Mouse (Mus musculus): ENCODE results near the gene Zfp454. TPM values are rescaled to one million over a fixed set of nuclear protein-coding genes. Genes with fewer than 3 reads are reported as not detected.

Zfp454 gene
- polyA plus RNA-seq, 1 experiment from 2014 or later, result 8.9 TPM

- no peak overlapping the region for H3K4me2 ChIP-seq
- DNase-seq (no peak), ATAC-seq (ENCODE audit: insufficient read depth) (no peak)
- H3K27me3 ChIP-seq (ENCODE audit: insufficient read depth, low read length), result peaks cover 35% of the 10 kb centered on the region
- no peaks in the 10 kb centered on the region; the same call in 1 of the 2 replicates for H3K4me1 ChIP-seq (ENCODE audit: insufficient read depth)
- H3K36me3 ChIP-seq (ENCODE audit: insufficient read depth), result no peaks in the 10 kb centered on the region
- H3K9ac ChIP-seq, result no peak overlapping the region
- no peak for TF ChIP-seq CTCF (IDR thresholded peaks at IDR 0.05; ENCODE audit: low read depth)
- H3K27ac ChIP-seq (ENCODE audit: low read depth), result no peak overlapping the region
- no peaks in the 10 kb centered on the region for H3K9me3 ChIP-seq (ENCODE audit: low read depth, low read length)
- WGBS, result 85% methylated on average over 3 of the region's 3 CpGs
- H3K4me3 ChIP-seq (ENCODE audit: low read depth, low read length), result no peak overlapping the region
Measured at GRCm38 (mm10) chr11:50845951-50846350, 41.5 kb downstream of the Zfp454 start.

DNA sequence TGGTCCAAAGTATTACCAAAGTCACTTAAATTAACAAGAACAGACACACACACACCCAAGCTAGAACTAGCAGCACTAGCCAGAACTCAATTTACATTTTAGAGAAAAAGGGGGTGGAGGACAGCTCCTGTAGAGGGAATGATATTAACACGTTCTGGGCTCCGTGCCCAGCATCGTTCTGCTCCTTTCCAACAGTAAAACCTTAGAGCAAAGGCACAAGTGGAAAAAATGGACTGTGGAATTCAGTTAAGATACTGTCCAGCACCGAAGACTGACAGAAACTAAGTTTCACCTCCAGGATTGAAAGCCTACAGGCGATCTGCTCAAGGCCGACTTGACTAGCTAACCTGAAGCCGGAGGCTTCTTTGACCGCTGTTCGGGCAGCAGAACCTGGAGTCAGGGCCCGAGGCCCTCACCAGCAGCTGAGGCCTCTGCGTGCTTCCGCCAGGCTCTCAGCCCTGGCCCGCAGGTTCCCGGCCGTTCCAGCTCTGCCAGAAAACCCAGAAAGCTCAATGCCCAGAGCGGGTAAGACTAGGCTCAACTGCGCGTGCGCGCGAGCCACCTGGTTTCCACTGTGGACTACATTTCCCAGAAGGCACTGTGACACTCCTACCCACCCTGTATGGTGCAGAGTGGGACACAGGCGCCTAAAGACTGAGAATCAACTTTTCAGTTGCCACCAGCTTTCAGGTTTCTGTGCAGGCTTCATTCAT lies 46.3 kb downstream of the Zfp454 start, which contains the start of gene Zfp879:
Zfp879 (minus strand) TSS at position 530 of the 713 bp plus-strand sequence.
- H3K4me3 ChIP-seq (ENCODE audit: low read depth, low read length), result peak within 1 kb of the TSS; percentile 39
- peak within 1 kb of the TSS; percentile 64 for H3K9ac ChIP-seq
- peak within 1 kb of the TSS; percentile 86; the same call in 1 of the 2 replicates for H3K27ac ChIP-seq (ENCODE audit: low read depth)
- 12% methylated on average over 22 of the region's 22 CpGs for WGBS
- no peaks in the 10 kb centered on the region for H3K27me3 ChIP-seq (ENCODE audit: insufficient read depth, low read length)
- no peak for TF ChIP-seq CTCF (IDR thresholded peaks at IDR 0.05; ENCODE audit: low read depth)
- no peaks in the 10 kb centered on the region for H3K4me1 ChIP-seq (ENCODE audit: insufficient read depth)
- ATAC-seq (ENCODE audit: insufficient read depth) (peak; percentile 96), DNase-seq (peak; percentile 96)
- H3K36me3 ChIP-seq (ENCODE audit: insufficient read depth), result no peaks in the 10 kb centered on the region
- no peaks in the 10 kb centered on the region for H3K9me3 ChIP-seq (ENCODE audit: low read depth, low read length)
- H3K4me2 ChIP-seq, result peak within 1 kb of the TSS; percentile 65

DNA sequence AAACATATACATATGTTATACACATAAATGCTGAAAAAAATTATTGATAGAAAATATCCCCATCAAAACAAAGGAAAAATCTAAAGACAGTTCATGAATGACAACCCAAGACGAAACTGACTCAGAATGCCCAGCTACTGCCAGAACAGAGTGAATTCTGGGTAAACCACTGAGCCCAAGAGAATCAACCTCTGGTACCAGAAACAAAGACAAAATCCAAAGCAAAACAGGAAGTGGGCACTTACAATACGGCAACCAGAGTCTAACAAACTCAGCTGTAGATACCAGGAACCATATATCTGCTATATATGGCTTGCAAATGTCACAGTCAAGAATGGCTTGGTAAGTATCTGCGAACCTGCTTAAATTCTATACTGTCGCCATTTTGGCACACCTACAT lies 51.7 kb downstream of the Zfp454 start:
- Histone ChIP-seq H3K4me1 (ENCODE audit: insufficient read depth) (no peaks in the 10 kb centered on the region), H3K4me2 (no peak overlapping the region), H3K36me3 (ENCODE audit: insufficient read depth) (0 out of 2 replicates have a peak, but pooled peaks cover 5% of the 10 kb centered on the region), H3K9ac (no peak overlapping the region), H3K4me3 (ENCODE audit: low read depth, low read length) (no peak overlapping the region), H3K27me3 (ENCODE audit: insufficient read depth, low read length) (no peaks in the 10 kb centered on the region), H3K9me3 (ENCODE audit: low read depth, low read length) (peaks cover 13% of the 10 kb centered on the region; the same call in 1 of the 2 replicates), H3K27ac (ENCODE audit: low read depth) (no peak overlapping the region)
- ATAC-seq (ENCODE audit: insufficient read depth) (no peak), DNase-seq (no peak)
- no peak for TF ChIP-seq CTCF (IDR thresholded peaks at IDR 0.05; ENCODE audit: low read depth)
- 82% methylated on average over 4 of the region's 4 CpGs for WGBS

- no peaks in the 10 kb centered on the region for H3K4me1 ChIP-seq (ENCODE audit: insufficient read depth)
- DNase-seq (peak; percentile 93), ATAC-seq (ENCODE audit: insufficient read depth) (peak; percentile 97)
- H3K4me2 ChIP-seq, result peak within 1 kb of the TSS; percentile 60
- H3K9ac ChIP-seq, result peak within 1 kb of the TSS; percentile 87
- no peak for TF ChIP-seq CTCF (IDR thresholded peaks at IDR 0.05; ENCODE audit: low read depth)
- peak within 1 kb of the TSS; percentile 65; the same call in 1 of the 2 replicates for H3K27ac ChIP-seq (ENCODE audit: low read depth)
- WGBS, result under 1% methylated on average over 44 of the region's 45 CpGs
- peak within 1 kb of the TSS; percentile 77 for H3K4me3 ChIP-seq (ENCODE audit: low read depth, low read length)
- H3K36me3 ChIP-seq (ENCODE audit: insufficient read depth), result peaks cover 33% of the 10 kb centered on the region
- H3K9me3 ChIP-seq (ENCODE audit: low read depth, low read length), result peaks cover under 1% of the 10 kb centered on the region; the same call in 1 of the 2 replicates
- H3K27me3 ChIP-seq (ENCODE audit: insufficient read depth, low read length), result no peaks in the 10 kb centered on the region
Measured at GRCm38 (mm10) chr11:50827010-50827953, 60.2 kb downstream of the Zfp454 start, which contains the start of gene Zfp354c. Gene Zfp354c, minus strand, starts transcription at chr11:50827724.

- WGBS, result 33% methylated on average over 2 of the region's 2 CpGs
- Histone ChIP-seq H3K4me2 (peak overlapping the region; percentile 60), H3K27me3 (ENCODE audit: insufficient read depth, low read length) (no peaks in the 10 kb centered on the region), H3K36me3 (ENCODE audit: insufficient read depth) (peaks cover 44% of the 10 kb centered on the region), H3K9me3 (ENCODE audit: low read depth, low read length) (no peaks in the 10 kb centered on the region), H3K4me3 (ENCODE audit: low read depth, low read length) (peak overlapping the region; percentile 77), H3K4me1 (ENCODE audit: insufficient read depth) (no peaks in the 10 kb centered on the region), H3K9ac (peak overlapping the region; percentile 87), H3K27ac (ENCODE audit: low read depth) (no peak overlapping the region)
- DNase-seq (peak; percentile 4), ATAC-seq (ENCODE audit: insufficient read depth) (no peak)
- no peak for TF ChIP-seq CTCF (IDR thresholded peaks at IDR 0.05; ENCODE audit: low read depth)
Measured at GRCm38 (mm10) chr11:50826214-50826613, 61.2 kb downstream of the Zfp454 start.

Other genes with a start within 250 kb of the Zfp454 start
- gene Zfp354c, start 59.9 kb downstream of the Zfp454 start, polyA plus RNA-seq (2014; fragmentation: Nextera tagmentation; extraction: Ambion mirVana), result 34.1 and 34.2 TPM in 2 replicates
- gene Zfp879, start 46.1 kb downstream of the Zfp454 start, polyA plus RNA-seq (2014; fragmentation: Nextera tagmentation; extraction: Ambion mirVana), result 0.32 and 0.35 TPM in 2 replicates
- not detected in 2 replicates for gene Grm6, start 37.0 kb downstream of the Zfp454 start, polyA plus RNA-seq (2014; fragmentation: Nextera tagmentation; extraction: Ambion mirVana)
- 13.1 and 14.7 TPM in 2 replicates for gene Zfp2, start 28.5 kb upstream of the Zfp454 start, polyA plus RNA-seq (2014; fragmentation: Nextera tagmentation; extraction: Ambion mirVana)
- gene Zfp354b, start 44.0 kb upstream of the Zfp454 start, polyA plus RNA-seq (2014; fragmentation: Nextera tagmentation; extraction: Ambion mirVana), result 1.1 and 1.4 TPM in 2 replicates
- not detected in 2 replicates for gene 4933414I15Rik, start 56.1 kb upstream of the Zfp454 start, polyA plus RNA-seq (2014; fragmentation: Nextera tagmentation; extraction: Ambion mirVana)
- gene Prop1, start 66.1 kb upstream of the Zfp454 start, polyA plus RNA-seq (2014; fragmentation: Nextera tagmentation; extraction: Ambion mirVana), result not detected in 2 replicates
- not detected in 2 replicates for gene Olfr1378, start 78.9 kb upstream of the Zfp454 start, polyA plus RNA-seq (2014; fragmentation: Nextera tagmentation; extraction: Ambion mirVana)
- not detected in 2 replicates for gene Olfr1377, start 94.3 kb upstream of the Zfp454 start, polyA plus RNA-seq (2014; fragmentation: Nextera tagmentation; extraction: Ambion mirVana)
- gene Olfr51, start 115.9 kb upstream of the Zfp454 start, polyA plus RNA-seq (2014; fragmentation: Nextera tagmentation; extraction: Ambion mirVana), result not detected in 2 replicates
- gene Olfr54, start 126.6 kb upstream of the Zfp454 start, polyA plus RNA-seq (2014; fragmentation: Nextera tagmentation; extraction: Ambion mirVana), result not detected in 2 replicates
- gene Olfr1375, start 160.5 kb upstream of the Zfp454 start, polyA plus RNA-seq (2014; fragmentation: Nextera tagmentation; extraction: Ambion mirVana), result not detected in 2 replicates
- 7.8 and 8.4 TPM in 2 replicates for gene Zfp354a, start 171.6 kb upstream of the Zfp454 start, polyA plus RNA-seq (2014; fragmentation: Nextera tagmentation; extraction: Ambion mirVana)